Mouse (Mus musculus): ENCODE data around the gene Krt75.
"Not testable (repeated sequence)": the region's sequence is repeated elsewhere in the genome, so short reads cannot be mapped to it uniquely, and the experiment has no call there.

Gene Krt75

DNA sequence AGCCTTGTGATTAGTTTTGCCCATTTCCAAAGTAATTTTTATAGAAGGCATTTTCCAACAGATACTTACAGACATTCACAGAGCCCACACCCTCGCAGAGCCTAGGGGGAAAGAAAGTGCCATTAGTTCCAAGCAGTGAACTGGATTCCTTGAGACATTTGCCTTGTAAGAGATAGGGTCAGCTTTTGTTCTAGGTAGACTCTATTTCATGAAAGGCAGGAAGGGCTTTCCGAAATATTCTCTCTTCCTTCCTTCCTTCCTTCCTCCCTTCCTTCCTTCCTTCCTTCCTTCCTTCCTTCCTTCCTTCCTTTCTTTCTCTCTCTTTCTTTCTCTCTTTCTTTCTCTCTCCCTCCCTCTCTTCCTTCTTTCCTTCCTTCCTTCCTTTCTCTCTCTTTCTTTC is 56.5 kb downstream of the Krt75 start, which contains the start of gene Gm49425:
Gene Gm49425 (minus strand): TSS at position 101 of the 400 bp plus-strand sequence.
- not testable (repeated sequence) for DNase-seq (ENCODE audit: low read depth, low spot score)

All from CD4-positive, CD25-positive, alpha-beta regulatory T cell, adult 2 months (primary cell).